Mouse (Mus musculus): Measurements from ENCODE around the gene Zfp775. TPM values are rescaled to one million over a fixed set of nuclear protein-coding genes. Genes with fewer than 3 reads are reported as not detected.
A peak's percentile ranks its signal among the peaks of the same experiment; 100 is the strongest.

Zfp775 gene
- polyA plus RNA-seq, 1 experiment = not detected

- TF ChIP-seq CTCF (IDR thresholded peaks at IDR 0.05; ENCODE audit: insufficient read depth, low read depth, low read length) (no peak), POLR2A (IDR thresholded peaks at IDR 0.05; ENCODE audit: insufficient read depth, low read depth, low read length) (no peak)
- no peak overlapping the region for H3K27ac ChIP-seq (ENCODE audit: insufficient read depth, low read depth, low read length)
These were observed 29.0 kb downstream of the Zfp775 start for GRCm38 (mm10) chr6:48630831-48631230.

GRCm38 (mm10) chr6:48635105-48635504 is 33.2 kb downstream of the Zfp775 start:
- Histone ChIP-seq H3K27ac (ENCODE audit: insufficient read depth, low read depth, low read length) (no peak overlapping the region), H3K4me3 (ENCODE audit: insufficient read depth, low read depth, low read length) (no peak overlapping the region), H3K4me1 (ENCODE audit: control insufficient read depth, insufficient read depth, low read length) (peaks cover 2% of the 10 kb centered on the region; the same call in 1 of the 2 replicates)
- WGBS = 94% methylated on average over 2 of the region's 2 CpGs
- no peak for TF ChIP-seq CTCF (IDR thresholded peaks at IDR 0.05; ENCODE audit: insufficient read depth, low read depth, low read length)
- no peak for TF ChIP-seq POLR2A (IDR thresholded peaks at IDR 0.05; ENCODE audit: insufficient read depth, low read depth, low read length)

More at GRCm38 (mm10) chr6:48630831-48631230, 29.0 kb downstream of the Zfp775 start:
- WGBS = 89% methylated on average over 8 of the region's 8 CpGs
- Histone ChIP-seq H3K4me3 (ENCODE audit: insufficient read depth, low read depth, low read length) (no peak overlapping the region), H3K4me1 (ENCODE audit: control insufficient read depth, insufficient read depth, low read length) (peaks cover 22% of the 10 kb centered on the region)

- Histone ChIP-seq H3K4me3 (ENCODE audit: insufficient read depth, low read depth, low read length) (no peak overlapping the region), H3K27ac (ENCODE audit: insufficient read depth, low read depth, low read length) (no peak overlapping the region), H3K4me1 (ENCODE audit: control insufficient read depth, insufficient read depth, low read length) (peaks cover 2% of the 10 kb centered on the region; the same call in 1 of the 2 replicates)
- 71% methylated on average over 6 of the region's 6 CpGs for WGBS
- TF ChIP-seq CTCF (IDR thresholded peaks at IDR 0.05; ENCODE audit: insufficient read depth, low read depth, low read length) (no peak), POLR2A (IDR thresholded peaks at IDR 0.05; ENCODE audit: insufficient read depth, low read depth, low read length) (no peak)
These were observed 34.7 kb downstream of the Zfp775 start for GRCm38 (mm10) chr6:48636515-48636914.

GRCm38 (mm10) chr6:48637811-48638500 is 36.1 kb downstream of the Zfp775 start:
- peaks cover 2% of the 10 kb centered on the region; the same call in 1 of the 2 replicates for H3K4me1 ChIP-seq (ENCODE audit: control insufficient read depth, insufficient read depth, low read length)
- TF ChIP-seq CTCF (IDR thresholded peaks at IDR 0.05; ENCODE audit: insufficient read depth, low read depth, low read length) (no peak), POLR2A (IDR thresholded peaks at IDR 0.05; ENCODE audit: insufficient read depth, low read depth, low read length) (no peak)
- no peak overlapping the region for H3K4me3 ChIP-seq (ENCODE audit: insufficient read depth, low read depth, low read length)
- H3K27ac ChIP-seq (ENCODE audit: insufficient read depth, low read depth, low read length) = no peak overlapping the region
- 61% methylated on average over 6 of the region's 6 CpGs for WGBS

- no peak overlapping the region for H3K27ac ChIP-seq (ENCODE audit: insufficient read depth, low read depth, low read length)
- peaks cover 2% of the 10 kb centered on the region; the same call in 1 of the 2 replicates for H3K4me1 ChIP-seq (ENCODE audit: control insufficient read depth, insufficient read depth, low read length)
- 66% methylated on average over 2 of the region's 2 CpGs for WGBS
- no peak overlapping the region for H3K4me3 ChIP-seq (ENCODE audit: insufficient read depth, low read depth, low read length)
- TF ChIP-seq POLR2A (IDR thresholded peaks at IDR 0.05; ENCODE audit: insufficient read depth, low read depth, low read length) = no peak
These were observed 36.7 kb downstream of the Zfp775 start for GRCm38 (mm10) chr6:48638553-48638952.

GRCm38 (mm10) chr6:48641391-48641790 is 39.5 kb downstream of the Zfp775 start:
- H3K27ac ChIP-seq (ENCODE audit: insufficient read depth, low read depth, low read length) = no peak overlapping the region
- 87% methylated on average over 6 of the region's 6 CpGs for WGBS
- H3K4me3 ChIP-seq (ENCODE audit: insufficient read depth, low read depth, low read length) = no peak overlapping the region
- TF ChIP-seq POLR2A (IDR thresholded peaks at IDR 0.05; ENCODE audit: insufficient read depth, low read depth, low read length) (no peak), CTCF (IDR thresholded peaks at IDR 0.05; ENCODE audit: insufficient read depth, low read depth, low read length) (no peak)
- peaks cover 2% of the 10 kb centered on the region; the same call in 1 of the 2 replicates for H3K4me1 ChIP-seq (ENCODE audit: control insufficient read depth, insufficient read depth, low read length)

GRCm38 (mm10) chr6:48642764-48643292 is 41.0 kb downstream of the Zfp775 start:
- WGBS = 20% methylated on average over 4 of the region's 4 CpGs
- TF ChIP-seq POLR2A (IDR thresholded peaks at IDR 0.05; ENCODE audit: insufficient read depth, low read depth, low read length) (no peak), CTCF (IDR thresholded peaks at IDR 0.05; ENCODE audit: insufficient read depth, low read depth, low read length) (no peak)
- no peak overlapping the region for H3K4me3 ChIP-seq (ENCODE audit: insufficient read depth, low read depth, low read length)
- no peak overlapping the region for H3K27ac ChIP-seq (ENCODE audit: insufficient read depth, low read depth, low read length)
- peaks cover 4% of the 10 kb centered on the region; the same call in 1 of the 2 replicates for H3K4me1 ChIP-seq (ENCODE audit: control insufficient read depth, insufficient read depth, low read length)

- no peak overlapping the region for H3K27ac ChIP-seq (ENCODE audit: insufficient read depth, low read depth, low read length)
- WGBS = 9% methylated on average over 12 of the region's 12 CpGs
These were observed 43.9 kb downstream of the Zfp775 start for GRCm38 (mm10) chr6:48645660-48646308.

GRCm38 (mm10) chr6:48646309-48646690 is 44.4 kb downstream of the Zfp775 start:
- no peak overlapping the region for H3K27ac ChIP-seq (ENCODE audit: insufficient read depth, low read depth, low read length)
- 83% methylated on average over 4 of the region's 4 CpGs for WGBS

More at GRCm38 (mm10) chr6:48645660-48646308, 43.9 kb downstream of the Zfp775 start:
- Histone ChIP-seq H3K4me3 (ENCODE audit: insufficient read depth, low read depth, low read length) (no peak overlapping the region), H3K4me1 (ENCODE audit: control insufficient read depth, insufficient read depth, low read length) (0 out of 2 replicates have a peak, but pooled peaks cover 4% of the 10 kb centered on the region)
- peak; percentile 20; the same call in 1 of the 2 replicates for TF ChIP-seq CTCF (IDR thresholded peaks at IDR 0.05; ENCODE audit: insufficient read depth, low read depth, low read length)
- no peak for TF ChIP-seq POLR2A (IDR thresholded peaks at IDR 0.05; ENCODE audit: insufficient read depth, low read depth, low read length)

More at GRCm38 (mm10) chr6:48646309-48646690, 44.4 kb downstream of the Zfp775 start:
- Histone ChIP-seq H3K4me1 (ENCODE audit: control insufficient read depth, insufficient read depth, low read length) (0 out of 2 replicates have a peak, but pooled peaks cover 4% of the 10 kb centered on the region), H3K4me3 (ENCODE audit: insufficient read depth, low read depth, low read length) (no peak overlapping the region)
- no peak for TF ChIP-seq POLR2A (IDR thresholded peaks at IDR 0.05; ENCODE audit: insufficient read depth, low read depth, low read length)
- no peak for TF ChIP-seq CTCF (IDR thresholded peaks at IDR 0.05; ENCODE audit: insufficient read depth, low read depth, low read length)
